Mouse (Mus musculus): ENCODE measurements around the gene Tenm2.

DNA sequence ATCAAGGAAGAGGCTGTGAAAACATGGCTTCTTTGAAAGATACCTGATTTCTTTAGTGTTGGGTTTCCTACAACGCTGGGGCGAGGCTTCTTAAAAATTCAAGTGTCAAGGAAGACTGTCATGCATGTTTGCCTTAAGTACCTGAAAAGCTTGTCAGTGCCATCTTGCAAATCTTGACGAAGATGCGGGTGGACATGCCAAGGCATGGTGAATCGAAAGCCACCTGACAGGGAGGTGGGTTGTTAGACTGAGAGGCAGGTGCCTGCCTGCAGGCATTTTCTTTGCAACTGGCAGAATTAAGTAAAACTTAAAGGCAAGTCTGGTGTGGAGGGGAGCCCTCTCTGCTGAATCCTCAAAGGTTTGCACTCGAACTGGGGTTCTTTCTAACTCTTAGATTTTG, 949.5 kb downstream of the Tenm2 start:
- no peak for TF ChIP-seq POLR2A (IDR thresholded peaks at IDR 0.05; ENCODE audit: low read depth, low read length)
- TF ChIP-seq CTCF (conservative IDR thresholded peaks at IDR 0.05; ENCODE audit: insufficient read depth, insufficient read length, low read depth, low read length) = no peak

Measured in kidney, adult 2 months (tissue).